Mouse (Mus musculus): ENCODE data around the gene Dusp5. TPM values are rescaled to one million over a fixed set of nuclear protein-coding genes. Genes with fewer than 3 reads are reported as not detected.
A peak's percentile ranks its signal among the peaks of the same experiment; 100 is the strongest.
"Not testable (repeated sequence)": the region's sequence is repeated elsewhere in the genome, so short reads cannot be mapped to it uniquely, and the experiment has no call there.

The Dusp5 gene
- 7.1 and 10.9 TPM in 2 replicates for polyA plus RNA-seq (2012; rRNA removed)

DNA sequence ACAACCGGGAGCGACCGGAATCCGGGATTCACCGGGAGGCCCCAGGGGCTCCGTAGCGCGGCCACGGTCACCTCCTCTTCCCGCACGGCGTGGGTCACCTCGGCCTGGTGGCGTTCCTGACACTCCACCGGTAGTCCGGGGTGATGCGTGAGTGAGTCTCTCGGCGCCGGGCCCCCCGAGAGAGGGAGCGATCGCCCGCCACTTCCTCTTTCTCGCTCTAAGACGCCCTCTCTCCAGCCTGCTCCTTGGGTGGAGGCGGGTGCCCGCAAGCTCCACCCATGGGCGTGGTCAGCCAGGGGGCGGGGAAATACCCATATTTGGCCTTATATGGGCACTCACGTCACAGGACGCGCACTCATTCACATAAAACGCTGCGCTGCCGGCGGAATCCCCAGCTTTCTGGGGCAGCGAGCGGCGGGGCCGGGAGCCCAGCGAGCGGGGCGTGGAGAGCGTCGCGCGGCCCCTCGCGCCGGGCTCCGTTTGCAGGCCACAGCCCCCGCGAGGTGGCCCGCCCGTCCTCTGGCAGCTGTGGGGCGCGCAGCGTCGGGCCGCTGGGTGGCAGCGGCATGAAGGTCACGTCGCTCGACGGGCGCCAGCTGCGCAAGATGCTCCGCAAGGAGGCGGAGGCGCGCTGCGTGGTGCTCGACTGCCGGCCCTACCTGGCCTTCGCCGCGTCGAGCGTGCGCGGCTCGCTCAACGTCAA is at the start of gene Dusp5:
Gene Dusp5 (plus strand): TSS at position 358 of the 703 bp plus-strand sequence.
- under 1% methylated on average over 84 of the region's 84 CpGs for WGBS
- peak; percentile 83 for DNase-seq (ENCODE audit: low read depth, low spot score)

DNA sequence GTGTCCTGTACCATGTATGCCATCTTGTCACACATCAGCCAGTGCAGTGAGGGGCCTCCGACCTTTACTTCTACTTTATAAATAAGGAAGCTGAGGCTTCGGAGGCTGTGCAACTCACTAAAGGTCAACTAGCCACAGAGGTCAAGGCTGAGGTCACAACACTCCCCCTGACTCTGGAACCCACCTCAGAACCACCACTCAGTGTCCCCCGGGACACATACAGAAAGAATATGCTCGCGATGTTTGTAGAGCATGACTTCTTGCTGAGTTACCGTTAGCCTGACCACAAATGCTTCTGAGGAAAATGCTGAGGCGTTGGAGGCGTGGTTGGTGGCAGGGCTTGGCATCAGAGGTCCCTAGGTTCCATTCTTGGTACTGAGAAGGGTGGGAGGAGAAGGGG is 49.3 kb upstream of the Dusp5 start:
- DNase-seq (ENCODE audit: low read depth, low spot score): no peak
- WGBS: 65% methylated on average over 8 of the region's 8 CpGs

DNA sequence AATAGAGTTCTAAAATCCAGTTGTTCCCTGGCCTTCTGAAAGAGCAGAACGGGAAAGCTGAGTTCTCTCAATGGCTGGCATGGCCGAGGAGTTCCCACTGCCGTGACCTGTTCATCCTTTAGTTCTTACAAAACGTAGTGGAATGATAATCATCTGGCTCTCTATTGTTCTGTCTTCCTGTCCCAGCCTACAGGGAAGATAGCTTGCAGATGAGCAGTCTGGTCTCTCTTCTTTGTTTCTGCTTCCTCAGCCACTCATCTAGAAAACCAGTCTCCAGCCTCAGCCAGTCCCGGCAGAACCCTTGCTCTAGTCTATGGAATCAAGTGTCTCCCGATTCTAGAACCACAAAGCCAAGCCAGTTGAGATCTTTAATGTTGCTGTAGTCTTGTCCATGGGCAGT is 46.8 kb upstream of the Dusp5 start:
- WGBS: 85% methylated on average over 6 of the region's 6 CpGs
- no peak for DNase-seq (ENCODE audit: low read depth, low spot score)

DNA sequence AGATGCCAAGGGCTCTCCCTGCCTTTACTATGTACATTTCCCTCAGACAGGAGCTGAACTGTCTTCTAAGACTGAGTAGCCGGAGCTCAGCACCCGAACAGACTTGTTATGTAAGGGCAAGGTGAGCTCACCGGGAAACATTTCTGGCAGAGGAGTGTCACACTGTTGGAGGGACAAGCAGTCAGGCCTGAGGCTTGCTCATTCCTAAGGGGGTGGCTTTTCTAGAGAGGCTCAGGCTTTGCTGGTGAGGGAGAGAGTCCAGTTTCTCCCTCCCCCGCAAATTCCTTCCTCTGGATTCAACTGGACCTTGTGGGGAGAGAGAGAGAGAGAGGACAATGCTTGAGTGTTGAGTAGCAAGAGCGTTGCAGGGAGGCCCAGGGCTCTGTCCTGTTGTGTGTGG is 46.4 kb upstream of the Dusp5 start:
- WGBS: 78% methylated on average over 5 of the region's 5 CpGs

DNA sequence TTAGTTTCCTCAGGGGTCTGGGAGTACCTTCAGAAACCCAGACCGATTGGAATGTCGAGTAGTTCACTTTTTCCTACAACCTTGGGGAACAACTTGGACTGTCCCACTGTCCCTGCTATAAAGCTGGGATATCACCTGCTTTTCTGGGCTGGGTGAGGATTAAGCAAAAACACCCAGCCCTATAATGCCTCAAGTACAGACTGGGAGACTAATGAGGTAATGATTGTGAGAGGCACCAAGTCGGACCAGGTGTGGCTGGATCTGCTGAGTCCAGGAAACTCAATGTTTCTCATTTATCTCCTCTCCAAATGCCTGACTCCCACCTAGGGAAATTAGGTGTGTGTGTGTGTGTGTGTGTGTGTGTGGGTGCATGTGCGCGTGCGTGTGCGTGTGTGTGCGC is 44.9 kb upstream of the Dusp5 start:
- WGBS: 79% methylated on average over 8 of the region's 8 CpGs
- no peak for DNase-seq (ENCODE audit: low read depth, low spot score)

More for the DNA sequence above, 46.4 kb upstream of the Dusp5 start:
- DNase-seq (ENCODE audit: low read depth, low spot score): no peak

DNA sequence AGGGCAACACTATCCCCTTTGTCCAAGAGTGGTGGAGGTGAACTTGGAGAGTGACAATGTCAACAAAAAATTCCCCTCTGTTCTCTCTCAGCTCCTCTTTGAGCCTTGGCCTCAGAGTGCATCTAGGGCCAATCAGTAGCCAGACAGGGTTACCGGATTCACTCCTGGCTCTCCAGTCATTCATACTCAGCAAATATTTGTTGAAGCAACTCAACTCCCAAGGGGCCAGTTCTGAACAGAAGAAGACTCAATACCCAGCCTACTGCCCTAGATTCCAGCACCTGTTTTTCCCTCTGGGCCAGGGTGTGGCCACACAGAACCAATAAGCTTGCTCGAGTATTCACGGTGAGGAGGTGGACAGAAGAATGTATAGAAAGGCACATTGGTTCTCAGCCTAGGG is 44.0 kb upstream of the Dusp5 start:
- no peak for DNase-seq (ENCODE audit: low read depth, low spot score)
- WGBS: 38% methylated on average over 3 of the region's 3 CpGs

DNA sequence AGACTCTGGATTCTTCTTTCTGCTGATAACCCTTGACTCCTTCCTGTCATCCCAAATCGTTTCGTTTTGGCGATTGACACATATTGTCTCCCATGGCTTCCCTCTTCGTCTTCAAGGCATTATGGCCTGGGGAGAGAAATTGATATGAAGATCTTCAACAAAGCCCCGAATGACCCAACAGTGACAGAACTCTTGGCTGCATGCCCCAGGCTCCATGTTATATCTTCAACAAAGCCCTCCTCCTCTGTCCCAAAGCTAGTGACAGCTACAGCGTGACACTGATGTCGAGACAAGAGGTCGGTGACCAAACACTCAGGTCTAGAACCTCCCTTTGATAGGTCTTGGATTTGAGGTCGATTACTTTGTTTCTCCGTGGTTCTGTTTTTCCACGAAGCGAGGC is 39.7 kb upstream of the Dusp5 start:
- 85% methylated on average over 12 of the region's 12 CpGs for WGBS
- DNase-seq (ENCODE audit: low read depth, low spot score): no peak

DNA sequence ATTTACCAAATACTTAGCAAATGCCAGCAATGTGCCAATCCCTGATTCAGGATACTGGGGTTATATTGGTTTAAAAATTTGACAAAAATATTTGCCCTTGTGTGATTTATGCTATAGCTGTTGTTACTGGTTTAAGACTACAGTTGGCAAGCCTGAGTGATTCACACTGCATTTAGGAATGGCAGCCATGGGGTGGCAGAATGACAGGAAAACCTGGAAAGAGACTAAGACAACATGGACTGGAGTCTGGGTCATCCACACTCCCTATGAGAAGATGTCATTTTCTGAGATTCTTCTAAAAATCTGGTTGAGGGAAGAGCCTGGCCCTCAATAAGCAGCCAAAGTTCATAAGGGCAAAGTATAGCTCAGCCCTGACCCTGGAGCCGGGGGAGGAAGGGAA is 39.0 kb upstream of the Dusp5 start:
- DNase-seq (ENCODE audit: low read depth, low spot score): no peak
- 85% methylated on average over 1 of the region's 1 CpGs for WGBS

DNA sequence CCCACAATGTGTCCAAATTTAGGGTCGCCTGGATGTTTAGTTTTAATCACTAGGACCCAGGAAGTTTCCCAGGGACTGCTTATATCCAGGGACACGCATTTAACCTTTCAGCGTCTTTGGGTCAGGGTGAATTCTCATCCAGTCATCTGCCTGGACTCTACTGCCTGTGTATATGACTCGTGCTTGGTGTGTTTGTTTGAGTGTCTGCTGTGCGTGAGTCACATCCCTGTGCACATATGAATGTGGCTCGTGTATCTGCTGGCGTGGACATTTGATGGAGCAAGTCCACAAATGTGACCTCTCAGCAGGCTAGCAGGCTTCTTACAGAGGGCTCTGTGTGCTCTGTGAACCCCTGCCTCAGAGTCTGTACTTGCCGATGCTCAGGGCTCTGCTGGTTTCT is 38.0 kb upstream of the Dusp5 start:
- WGBS: 65% methylated on average over 8 of the region's 8 CpGs

DNA sequence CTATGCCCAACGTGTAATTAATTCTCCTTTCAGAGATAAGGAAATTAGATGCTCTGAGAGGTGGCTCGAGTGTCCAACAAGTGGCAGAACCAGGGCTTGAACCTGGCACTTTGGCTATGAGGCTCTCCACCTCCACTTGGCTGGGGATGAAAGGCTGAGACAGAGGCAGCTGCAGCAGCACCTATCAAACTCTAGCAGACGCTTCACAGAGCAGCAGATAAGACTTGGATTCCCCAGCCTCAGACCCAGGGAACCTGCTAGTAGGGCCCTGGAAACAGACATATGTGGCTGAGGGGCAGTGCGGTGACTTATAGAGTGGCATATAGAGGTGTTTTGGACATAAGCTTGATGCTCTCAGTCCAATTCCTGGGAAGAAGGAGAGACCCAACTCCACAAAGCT is 36.4 kb upstream of the Dusp5 start:
- WGBS: 83% methylated on average over 4 of the region's 4 CpGs
- no peak for DNase-seq (ENCODE audit: low read depth, low spot score)

More for the DNA sequence above, 38.0 kb upstream of the Dusp5 start:
- DNase-seq (ENCODE audit: low read depth, low spot score): no peak

DNA sequence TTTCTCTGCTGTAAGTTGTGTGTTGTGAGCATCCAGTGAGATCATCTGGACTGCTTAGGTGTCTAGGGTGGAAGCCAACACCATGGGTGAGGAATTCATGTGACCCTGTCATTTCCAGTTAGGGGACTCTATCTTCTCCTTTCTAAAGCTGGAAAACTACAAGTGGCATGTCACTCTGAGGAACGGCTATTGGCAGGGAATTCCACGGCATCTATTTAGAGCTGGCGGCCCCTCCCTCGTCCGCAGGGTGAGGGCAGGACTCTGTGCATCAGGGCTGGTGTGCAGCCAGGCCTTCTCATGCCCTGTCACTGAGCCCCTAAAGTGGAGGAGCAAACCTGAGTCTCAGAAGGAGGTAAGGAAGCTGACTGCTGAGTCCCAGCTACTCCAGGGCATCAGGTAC is 35.0 kb upstream of the Dusp5 start:
- 75% methylated on average over 5 of the region's 5 CpGs for WGBS
- DNase-seq (ENCODE audit: low read depth, low spot score): no peak

DNA sequence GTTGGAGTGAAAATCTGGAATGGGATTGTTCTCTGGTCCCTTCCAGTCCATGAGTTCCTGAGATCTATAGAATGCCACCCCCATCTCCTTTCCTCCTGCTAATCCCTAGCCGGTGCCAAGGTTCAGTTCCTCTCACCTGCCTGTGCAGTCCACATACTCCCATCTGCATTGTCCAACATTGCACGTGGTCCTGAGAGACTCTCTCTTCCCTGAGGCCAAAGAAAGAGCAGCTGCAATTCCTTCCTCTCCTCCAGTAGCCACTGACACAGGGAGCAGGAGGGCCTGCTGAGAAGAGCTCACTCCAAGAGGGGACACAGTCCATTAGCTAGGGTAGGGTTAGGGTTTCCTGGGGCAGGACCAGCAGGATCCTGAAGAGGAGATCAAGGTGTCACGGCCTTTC is 31.0 kb upstream of the Dusp5 start:
- WGBS: 72% methylated on average over 3 of the region's 3 CpGs
- DNase-seq (ENCODE audit: low read depth, low spot score): no peak

DNA sequence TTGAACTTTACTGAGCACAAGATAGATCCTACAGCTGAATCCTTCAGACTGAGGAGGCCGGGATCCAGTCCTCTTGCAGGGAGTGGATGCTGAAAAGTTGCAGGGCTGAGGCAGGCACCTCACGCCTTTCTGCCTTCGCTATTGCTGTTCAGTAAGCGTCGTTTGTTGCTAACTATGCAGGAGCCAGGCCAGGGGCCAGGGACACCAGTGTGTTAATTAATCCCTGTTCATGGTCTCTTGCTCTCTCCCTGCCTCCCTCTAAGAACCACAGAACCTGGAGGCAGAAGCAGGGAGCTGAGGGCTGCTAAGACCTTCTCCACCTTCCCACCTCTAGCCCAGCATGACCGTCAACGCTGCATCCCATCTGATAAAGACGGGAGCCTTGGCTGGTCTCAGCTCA is 29.9 kb upstream of the Dusp5 start:
- WGBS: 88% methylated on average over 8 of the region's 8 CpGs
- no peak for DNase-seq (ENCODE audit: low read depth, low spot score)

DNA sequence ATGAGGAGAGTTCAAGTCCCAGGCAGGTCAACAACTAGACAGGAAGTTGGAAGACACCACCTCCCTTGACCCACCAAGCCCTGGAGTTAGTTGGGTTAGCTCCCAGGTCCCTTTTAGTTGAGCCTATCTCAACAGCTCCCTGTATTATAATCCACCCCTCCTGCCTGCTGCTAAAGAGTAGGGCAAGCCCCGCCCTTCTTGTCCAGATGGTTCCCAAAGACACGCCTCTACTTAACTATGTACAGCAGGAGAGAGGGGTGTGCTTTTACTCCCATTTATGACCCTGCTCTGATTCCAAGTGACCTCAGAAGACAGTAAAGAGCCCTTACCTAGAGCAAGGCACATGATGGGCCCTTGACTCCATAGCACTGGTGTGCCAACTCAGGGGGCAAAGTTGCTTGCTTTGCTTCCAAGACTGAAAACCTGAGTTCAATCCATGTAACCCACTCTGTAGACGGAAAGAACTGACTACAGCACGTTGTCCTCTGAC is 29.4 kb upstream of the Dusp5 start:
- peak; percentile 43 for DNase-seq (ENCODE audit: low read depth, low spot score)
- 44% methylated on average over 4 of the region's 4 CpGs for WGBS

DNA sequence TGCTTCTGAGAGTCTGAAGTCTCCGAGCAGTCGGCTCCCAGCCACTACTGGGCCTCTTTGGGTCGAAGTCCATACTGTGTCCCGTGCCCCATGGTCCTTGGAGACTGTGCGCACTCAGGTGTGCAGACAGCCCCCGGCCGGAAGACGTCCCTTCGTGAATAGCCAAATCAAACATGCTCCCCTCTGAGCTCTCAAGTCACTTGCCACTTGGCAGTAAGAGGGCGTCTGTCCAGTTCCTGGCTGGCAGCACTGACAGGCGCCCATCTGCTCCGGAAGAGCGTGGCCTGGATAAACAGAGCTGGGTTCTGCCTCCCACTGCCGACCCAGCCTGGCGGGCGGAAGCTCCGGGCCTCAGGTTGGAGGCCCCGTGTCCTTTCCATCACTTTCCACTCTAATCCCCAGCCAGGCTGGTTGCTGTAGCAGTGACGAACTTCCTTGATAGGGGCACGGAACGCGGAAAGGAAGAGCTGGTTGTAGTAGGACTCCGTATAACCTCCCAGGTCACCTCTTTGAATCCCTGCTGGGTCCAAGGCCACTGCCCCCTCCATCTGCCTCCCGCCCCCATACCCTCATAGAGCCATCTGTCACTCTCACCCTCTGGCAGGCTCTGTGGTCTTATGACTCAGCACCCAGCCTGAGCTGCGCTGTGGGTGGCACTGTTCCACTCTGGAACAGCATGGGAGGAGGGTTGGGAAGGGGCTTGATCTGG is 28.5 kb upstream of the Dusp5 start:
- DNase-seq (ENCODE audit: low read depth, low spot score): peak; percentile 37
- 35% methylated on average over 25 of the region's 25 CpGs for WGBS

DNA sequence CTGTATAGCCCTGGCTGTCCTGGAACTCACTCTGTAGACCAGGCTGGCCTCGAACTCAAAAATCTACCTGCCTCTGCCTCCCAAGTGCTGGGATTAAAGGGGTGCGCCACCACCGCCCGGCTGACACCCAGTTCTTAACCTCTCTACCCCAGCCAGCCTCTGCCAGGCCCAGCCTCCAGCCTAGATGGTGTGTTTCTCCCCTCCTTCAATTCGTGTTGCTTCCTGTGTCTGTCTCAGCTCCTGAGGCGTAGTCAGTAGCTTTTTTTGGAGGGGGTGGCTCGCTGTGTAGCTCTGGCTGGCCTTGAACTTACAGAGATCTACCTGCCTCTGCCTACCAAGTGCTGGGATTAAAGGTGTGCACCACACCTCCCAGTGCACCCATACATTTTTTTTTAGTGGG is 27.7 kb upstream of the Dusp5 start:
- not testable (repeated sequence) for DNase-seq (ENCODE audit: low read depth, low spot score)
- 93% methylated on average over 7 of the region's 7 CpGs for WGBS

DNA sequence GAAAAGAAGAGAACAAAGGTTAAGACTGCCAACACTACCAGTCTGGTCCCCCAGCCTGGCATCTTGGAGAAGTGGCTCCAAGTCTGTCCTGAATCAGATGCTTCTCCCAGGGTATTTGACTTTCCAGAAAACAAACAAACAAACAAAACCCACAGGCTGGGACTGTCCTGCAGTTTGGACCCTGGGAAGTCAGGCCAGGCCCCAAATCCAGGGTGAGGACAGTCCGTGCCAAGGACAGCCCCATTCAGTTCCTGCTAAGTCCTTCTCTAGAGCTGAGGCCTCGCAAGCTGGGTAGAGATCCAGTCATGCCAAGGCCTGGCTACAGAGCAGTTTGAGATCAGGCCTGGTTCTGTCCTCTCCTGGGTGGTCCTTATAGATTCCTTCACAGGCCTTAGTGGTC is 27.1 kb upstream of the Dusp5 start:
- no peak for DNase-seq (ENCODE audit: low read depth, low spot score)
- WGBS: 94% methylated on average over 2 of the region's 2 CpGs

DNA sequence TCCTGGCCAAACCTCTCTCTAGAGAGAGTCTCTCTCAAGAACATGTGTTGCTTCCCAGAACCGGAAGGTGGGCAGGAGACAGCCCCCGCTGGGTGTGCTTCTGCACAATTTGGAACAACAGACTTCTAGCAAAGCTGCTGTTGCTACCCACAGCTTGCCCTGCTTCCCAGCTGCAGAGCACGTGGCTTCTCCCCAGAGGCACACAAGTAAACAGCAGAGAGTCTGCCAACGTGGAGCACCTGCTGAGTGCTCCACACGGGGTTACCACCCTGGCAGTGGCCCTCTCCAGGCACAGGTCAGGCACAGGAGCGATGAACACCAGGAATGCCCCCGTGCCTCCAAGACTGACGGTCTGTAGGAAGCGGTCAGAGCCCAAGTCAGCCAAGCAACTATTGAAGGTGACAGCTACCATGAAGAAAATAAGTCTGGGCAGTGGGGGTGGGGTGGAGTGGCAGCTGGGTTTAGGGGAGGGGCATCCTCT is 26.0 kb upstream of the Dusp5 start:
- no peak for DNase-seq (ENCODE audit: low read depth, low spot score)
- 59% methylated on average over 9 of the region's 9 CpGs for WGBS

DNA sequence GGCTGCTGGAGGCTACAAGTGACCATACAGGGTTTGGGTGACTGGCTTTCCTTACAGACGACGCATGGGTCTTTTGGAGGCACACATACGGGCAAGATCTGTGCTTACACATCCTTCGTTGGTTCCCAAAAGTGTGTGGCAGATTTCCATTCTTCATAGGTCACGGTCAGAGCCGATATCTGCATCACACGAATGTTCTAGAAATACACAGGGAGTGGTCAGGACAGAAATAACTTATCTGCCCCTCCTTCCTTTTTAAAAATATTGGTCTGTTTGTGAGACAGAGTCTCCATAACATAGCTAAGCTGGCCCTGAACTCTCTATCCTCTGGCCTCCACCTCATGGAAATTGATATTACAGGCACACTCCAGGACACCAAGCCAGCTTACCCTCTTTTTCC is 24.7 kb upstream of the Dusp5 start:
- WGBS: 87% methylated on average over 7 of the region's 7 CpGs
- DNase-seq (ENCODE audit: low read depth, low spot score): no peak

DNA sequence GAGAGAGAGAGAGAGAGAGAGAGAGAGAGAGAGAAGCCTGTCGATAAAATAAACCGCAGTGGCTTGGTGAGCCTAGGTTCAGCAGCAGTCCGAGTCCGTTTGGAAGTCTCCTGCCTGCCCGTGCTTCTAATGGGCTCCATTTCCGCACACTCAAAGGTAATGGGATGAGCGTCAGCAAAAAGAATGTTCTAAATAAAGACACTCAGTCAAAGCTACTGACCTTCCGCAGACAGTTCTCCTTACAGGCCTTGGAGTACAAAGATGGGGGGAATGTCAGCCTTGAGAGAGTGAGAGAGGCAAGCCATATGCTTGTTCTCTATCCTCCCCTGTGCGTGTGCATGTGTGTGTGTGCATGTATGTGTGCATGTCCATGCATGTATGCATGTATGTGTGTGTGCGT is 23.2 kb upstream of the Dusp5 start:
- no peak for DNase-seq (ENCODE audit: low read depth, low spot score)
- WGBS: 84% methylated on average over 10 of the region's 10 CpGs

DNA sequence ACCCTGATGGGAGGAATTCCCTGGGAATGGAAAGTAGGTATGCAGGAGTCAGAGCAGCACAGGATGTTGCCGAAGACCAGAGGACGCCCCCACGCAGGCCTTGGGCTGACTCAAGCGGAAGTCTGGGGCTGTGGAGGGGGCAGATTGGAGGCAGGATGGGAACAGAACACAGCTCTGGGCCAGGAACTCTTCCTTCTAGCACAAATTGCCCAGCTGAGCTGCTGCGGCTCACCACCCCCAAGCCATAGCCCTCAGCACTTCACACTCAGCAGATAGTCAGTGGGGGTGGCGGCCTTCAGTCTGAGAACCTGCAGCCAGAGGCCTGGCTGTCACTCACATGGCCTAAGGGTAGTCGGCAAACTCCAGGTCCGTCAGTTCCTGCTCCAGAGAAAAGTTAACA is 21.4 kb upstream of the Dusp5 start:
- 83% methylated on average over 8 of the region's 8 CpGs for WGBS
- no peak for DNase-seq (ENCODE audit: low read depth, low spot score)

Data from large intestine, adult 2 months (tissue).